In genomic region chr5:73292502-73293457, GRCm38 (mm10) we compare ENCODE assay signal across 8 mouse cellular contexts. TPM values are rescaled to one million over a fixed set of nuclear protein-coding genes. Genes with fewer than 3 reads are reported as not detected.
A peak's percentile ranks its signal among the peaks of the same experiment; 100 is the strongest.
DNase-seq lines count a peak whose midpoint lies in the region; ATAC-seq and TF ChIP-seq lines count a peak whose summit lies in the region.

Gene Ociad1, plus strand, starts transcription at chr5:73292784.

- H3K4me2 ChIP-seq in forebrain, embryonic 15.5 days (replicated peaks): peak within 1 kb of the TSS; percentile 56

- peak; percentile 99 for ATAC-seq in forebrain, embryonic 15.5 days (replicated peaks)
- ATAC-seq in neutrophil, adult 5-6 weeks (ENCODE audit: extremely low read depth, insufficient number of reproducible peaks, low FRiP score, poor library complexity, severe bottlenecking): peak; percentile 99

- TF ChIP-seq POLR2A in lung, adult 2 months (IDR thresholded peaks at IDR 0.05; ENCODE audit: borderline replicate concordance, extremely low read depth, low read depth, low read length): peak; percentile 98

- no peak for TF ChIP-seq CTCF in lung, adult 2 months (IDR thresholded peaks at IDR 0.05; ENCODE audit: insufficient read depth, low read length)

- under 1% methylated on average over 54 of the region's 58 CpGs for WGBS in forebrain, embryonic 15.5 days
- under 1% methylated on average over 58 of the region's 58 CpGs for WGBS in lung, adult 2 months

- peak within 1 kb of the TSS; percentile 95 for H3K27ac ChIP-seq in ES-E14 (ENCODE audit: insufficient read depth, low read depth, low read length, poor library complexity, severe bottlenecking)
- H3K27ac ChIP-seq in forebrain, embryonic 15.5 days (replicated peaks): peak within 1 kb of the TSS; percentile 84

- in situ Hi-C loops in ES-E14 (cut with MboI; ENCODE audit: low sequenced_read_pairs in 2 of 2, unreplicated experiment in 2 of 2): no loop called here

- peaks cover 12% of the 10 kb centered on the region for H3K36me3 ChIP-seq in ES-E14 (ENCODE audit: control insufficient read depth, insufficient read depth, low read length, poor library complexity, severe bottlenecking)
- H3K36me3 ChIP-seq in forebrain, embryonic 15.5 days: peaks cover 19% of the 10 kb centered on the region

- H3K9me3 ChIP-seq in ES-E14 (ENCODE audit: control insufficient read depth, insufficient read depth, low read depth, low read length): no peaks in the 10 kb centered on the region
- no peaks in the 10 kb centered on the region for H3K9me3 ChIP-seq in forebrain, embryonic 15.5 days

- peaks cover 4 to 5% of the 10 kb centered on the region in 2 experiments; a peak in 1 of 4 replicates for H3K4me1 ChIP-seq in ES-E14 (ENCODE audit: control insufficient read depth in 2 of 2, insufficient read depth in 2 of 2, low read length in 2 of 2, poor library complexity in 1 of 2)
- H3K4me1 ChIP-seq in forebrain, embryonic 15.5 days: peaks cover 30% of the 10 kb centered on the region
- no peaks in the 10 kb centered on the region for H3K4me1 ChIP-seq in lung, adult 2 months (ENCODE audit: control insufficient read depth, insufficient read depth, low read length)

- H3K27me3 ChIP-seq in forebrain, embryonic 15.5 days: no peaks in the 10 kb centered on the region

- H3K9ac ChIP-seq in ES-E14 (ENCODE audit: insufficient read depth, low read depth, low read length, poor library complexity, severe bottlenecking): peak within 1 kb of the TSS; percentile 100
- H3K9ac ChIP-seq in forebrain, embryonic 15.5 days (replicated peaks): peak within 1 kb of the TSS; percentile 80

- DNase-seq in ES-E14 (ENCODE audit: low read depth, low spot score): peak; percentile 96
- DNase-seq in cerebellum, adult 11-12 months: peak; percentile 96
- peak; percentile 89 for DNase-seq in heart, postnatal 25 days (ENCODE audit: low spot score)
- peak; percentile 93 to 97 for DNase-seq in layer of hippocampus, adult 18-20 months (ENCODE audit: low spot score in 2 of 2)
- peak; percentile 94 for DNase-seq in lung, adult 2 months
- peak; percentile 90 to 92 for DNase-seq in thymus, adult 18-20 months

- peak within 1 kb of the TSS; percentile 94 to 99 for H3K4me3 ChIP-seq in ES-E14 (ENCODE audit: insufficient read depth in 1 of 2, low read depth in 1 of 2, low read length in 2 of 2, poor library complexity in 1 of 2, severe bottlenecking in 1 of 2)
- peak within 1 kb of the TSS; percentile 61 for H3K4me3 ChIP-seq in forebrain, embryonic 15.5 days
- H3K4me3 ChIP-seq in lung, adult 2 months (replicated peaks; ENCODE audit: extremely low read depth, low read depth, low read length): peak within 1 kb of the TSS; percentile 72

- intact Hi-C loops in heart, postnatal 25 days (cut with DNase I): loop anchor here (5.0 kb wide), 1 partner anchor 160 kb away; no protein-coding TSS in a partner anchor

TF ChIP-seq in ES-E14, 5 proteins besides CTCF, POLR2A, EP300 and RAD21:
- TF ChIP-seq ZC3H11A (IDR thresholded peaks at IDR 0.05; ENCODE audit: borderline replicate concordance, low read depth, low read length): no peak
- peak; percentile 70 for TF ChIP-seq ZNF384 (IDR thresholded peaks at IDR 0.05; ENCODE audit: low read depth, low read length)
- peak; percentile 74; the same call in 1 of the 2 replicates for TF ChIP-seq HCFC1 (IDR thresholded peaks at IDR 0.05; ENCODE audit: borderline replicate concordance, insufficient read depth, low read length)
- TF ChIP-seq MAFK (IDR thresholded peaks at IDR 0.05; ENCODE audit: insufficient read depth, low read depth, low read length): no peak
- no peak for TF ChIP-seq CHD2 (IDR thresholded peaks at IDR 0.05; ENCODE audit: low read depth, low read length)

RNA-seq across cellular contexts. Expression of gene Ociad1, which starts in this region (rescaled TPM):
- 123 and 141 TPM in 2 replicates for total RNA-seq in ES-E14 (2012; rRNA removed)
- 267 and 268 TPM in 2 replicates for polyA plus RNA-seq in forebrain, embryonic 15.5 days (2015; fragmentation: Nextera tagmentation; extraction: Ambion mirVana)
- total RNA-seq in heart, postnatal 25 days (2021): 100 to 1,000 TPM; 252 to 269 TPM
- total RNA-seq in layer of hippocampus, adult 18-20 months (2021): 100 to 1,000 TPM; 467 to 470 TPM
- 54.9 and 58.4 TPM in 2 replicates for polyA plus RNA-seq in lung, adult 2 months (2012; rRNA removed)
- 203 and 209 TPM in 2 replicates for total RNA-seq in neutrophil, adult 5-6 weeks (2017)

Comparison
In these comparisons a context has a peak if more than half of its experiments do, and no peak if none do; other contexts are left out.
1. Peak in every context shown above with its lines: DNase-seq, ATAC-seq, H3K4me3 ChIP-seq and H3K27ac ChIP-seq.